Mouse (Mus musculus) thymus, adult 2 months (tissue): Measurements from ENCODE around the gene Cacnb1. TPM values are rescaled to one million over a fixed set of nuclear protein-coding genes. Genes with fewer than 3 reads are reported as not detected.

Experiments used
- DNase-seq: peaks from one replicate; pipeline ENCODE4 v3.0.0; 2021
- H3K27ac ChIP-seq: fragments of 200-500 bp; 2 replicates; pipeline ENCODE4 v1.5.1; 2012; ENCODE audit warnings: low read length, control low read depth; ENCODE audit not compliant: control insufficient read depth, insufficient read depth
- H3K27me3 ChIP-seq: fragments of 200-500 bp; 2 replicates; pipeline ENCODE4 v1.6.1; 2012; ENCODE audit warnings: mild to moderate bottlenecking, low read length, moderate library complexity, mixed read lengths; ENCODE audit not compliant: control insufficient read depth, insufficient read depth
- H3K36me3 ChIP-seq: fragments of 200-500 bp; 2 replicates; pipeline ENCODE4 v1.6.1; 2012; ENCODE audit warnings: mild to moderate bottlenecking, low read length, moderate library complexity; ENCODE audit not compliant: control insufficient read depth, insufficient read depth
- H3K4me1 ChIP-seq: fragments of 200-500 bp; replicated peaks from 2 replicates; pipeline ENCODE4 v1.6.1; 2012; ENCODE audit warnings: low read length; ENCODE audit not compliant: control insufficient read depth, insufficient read depth
- H3K4me3 ChIP-seq: fragments of 200-500 bp; 2 replicates; pipeline ENCODE4 v1.5.1; 2012; ENCODE audit warnings: mild to moderate bottlenecking, low read length, control low read depth, moderate library complexity; ENCODE audit not compliant: control insufficient read depth, insufficient read depth
- CTCF ChIP-seq: fragments of 200-500 bp; IDR thresholded peaks from 2 replicates; pipeline ENCODE4 v1.5.1; 2012; ENCODE audit warnings: mild to moderate bottlenecking, control low read depth, low read length, moderate library complexity, borderline replicate concordance; ENCODE audit not compliant: control insufficient read depth, poor library complexity, insufficient read depth; ENCODE audit errors: extremely low read depth
- POLR2A ChIP-seq: fragments of 200-500 bp; IDR thresholded peaks from 2 replicates; pipeline ENCODE4 v1.6.1; 2012; ENCODE audit warnings: mild to moderate bottlenecking, low read length, control low read depth, moderate library complexity; ENCODE audit not compliant: control insufficient read depth, poor library complexity, insufficient read depth; ENCODE audit errors: extremely low read depth
- WGBS: fragments of 180-500 bp; shearing (Covaris S2); methylation state at CpG from one replicate; pipeline ENCODE4 v1.1.7; 2018; 5-methylcytosine and 5-hydroxymethylcytosine counted together
- polyA plus RNA-seq: library from polyadenylated mRNA; depleted of rRNA; stranded (reverse); fragments of >200 nt; gene quantifications from 2 replicates; pipeline ENCODE4 v1.2.3, GENCODE M21; 2012

Cacnb1 gene
- polyA plus RNA-seq, 1 experiment, result 27.1 TPM

DNA sequence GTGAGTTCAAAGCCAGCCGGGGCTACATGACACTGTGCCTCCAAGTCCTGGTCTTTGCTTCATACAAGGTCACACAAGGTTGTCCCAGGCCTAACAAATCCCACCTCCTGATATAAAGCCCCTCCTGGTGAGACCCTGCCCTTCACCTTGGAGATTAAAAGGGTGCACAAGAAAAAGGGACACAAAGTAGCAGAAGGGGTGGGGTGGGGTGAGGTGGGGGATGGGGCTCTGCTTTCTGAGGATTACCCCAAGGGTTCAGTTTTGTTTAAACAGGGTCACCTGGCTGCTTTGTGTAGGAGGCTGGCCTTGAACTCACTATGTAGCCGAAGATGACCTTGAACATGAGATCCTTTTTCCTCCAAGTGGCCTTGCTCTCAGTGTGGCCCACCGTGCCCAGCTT lies 39.3 kb downstream of the Cacnb1 start:
- 91% methylated on average over 3 of the region's 3 CpGs for WGBS
- peaks cover 63% of the 10 kb centered on the region for H3K4me1 ChIP-seq
- no peak for DNase-seq
- no peaks in the 10 kb centered on the region for H3K36me3 ChIP-seq
- no peaks in the 10 kb centered on the region for H3K27me3 ChIP-seq
- H3K4me3 ChIP-seq, result no peak overlapping the region
- no peak for TF ChIP-seq CTCF
- TF ChIP-seq POLR2A, result no peak
- no peak overlapping the region; the same call in 1 of the 2 replicates for H3K27ac ChIP-seq

DNA sequence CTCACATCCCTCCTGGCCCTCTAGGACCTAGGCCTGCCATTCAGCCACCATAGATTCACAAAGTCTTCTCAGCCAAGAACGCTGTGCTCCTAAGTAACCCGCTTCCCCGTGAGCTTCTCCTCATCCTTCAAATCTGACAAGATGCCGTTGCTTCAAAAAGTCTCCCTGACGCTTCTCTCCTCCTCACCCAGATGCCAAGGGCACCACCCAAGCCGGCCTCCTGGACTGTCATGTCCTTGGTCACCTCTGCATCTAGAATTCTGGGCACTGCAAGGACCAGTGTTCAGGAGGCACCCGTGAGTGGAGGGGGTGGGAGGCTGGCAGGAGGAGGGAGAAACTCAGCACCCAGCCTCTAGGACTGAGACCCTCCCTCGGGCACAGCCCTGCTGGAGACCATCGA lies 40.1 kb downstream of the Cacnb1 start:
- DNase-seq, result no peak
- Histone ChIP-seq H3K36me3 (no peaks in the 10 kb centered on the region), H3K27me3 (no peaks in the 10 kb centered on the region), H3K27ac (no peak overlapping the region), H3K4me1 (peaks cover 68% of the 10 kb centered on the region), H3K4me3 (no peak overlapping the region)
- no peak for TF ChIP-seq CTCF
- no peak for TF ChIP-seq POLR2A
- 95% methylated on average over 9 of the region's 9 CpGs for WGBS

- H3K36me3 ChIP-seq, result 0 out of 2 replicates have a peak, but pooled peaks cover 11% of the 10 kb centered on the region
- peaks cover 79% of the 10 kb centered on the region for H3K4me1 ChIP-seq
- DNase-seq, result no peak
- 90% methylated on average over 9 of the region's 9 CpGs for WGBS
- H3K27me3 ChIP-seq, result no peaks in the 10 kb centered on the region
- H3K4me3 ChIP-seq, result no peak overlapping the region
- TF ChIP-seq CTCF (no peak), POLR2A (no peak)
- no peak overlapping the region for H3K27ac ChIP-seq
These were observed 42.3 kb downstream of the Cacnb1 start for GRCm38 (mm10) chr11:97980531-97980966.

DNA sequence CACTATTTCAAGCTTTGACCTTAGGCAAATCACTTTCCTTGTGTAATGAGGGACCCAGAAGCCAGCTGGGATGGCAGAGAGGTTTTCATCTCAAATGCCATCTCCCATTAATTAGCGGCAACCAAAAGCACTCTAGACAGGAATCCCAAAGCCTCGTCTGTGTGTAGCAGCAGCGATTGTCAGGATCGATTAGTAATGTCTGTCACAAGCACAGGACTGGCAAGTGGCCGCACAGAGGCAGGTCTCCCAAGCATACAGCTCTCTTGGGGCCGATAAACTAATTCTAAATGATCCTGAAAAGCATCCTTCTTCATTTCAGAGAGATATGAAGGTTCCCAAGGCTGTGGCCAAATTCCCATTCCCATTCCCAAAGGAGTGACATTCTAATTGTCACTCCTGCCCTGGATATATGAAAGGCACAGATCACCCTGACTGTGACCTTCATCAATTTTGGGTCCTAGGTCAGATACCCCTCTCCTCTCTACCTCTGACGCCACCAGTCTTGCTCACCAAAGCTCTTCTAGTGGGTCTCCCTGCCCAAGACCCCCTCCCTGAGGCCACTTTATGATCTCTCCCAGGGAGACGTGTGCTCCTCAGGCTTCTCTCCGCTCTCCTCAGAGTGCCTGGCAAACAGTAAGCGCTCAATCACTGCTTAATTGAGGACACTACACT lies 42.9 kb downstream of the Cacnb1 start:
- Histone ChIP-seq H3K27me3 (no peaks in the 10 kb centered on the region), H3K27ac (peak overlapping the region; percentile 23; the same call in 1 of the 2 replicates), H3K4me3 (no peak overlapping the region), H3K36me3 (0 out of 2 replicates have a peak, but pooled peaks cover 11% of the 10 kb centered on the region), H3K4me1 (peaks cover 78% of the 10 kb centered on the region)
- TF ChIP-seq CTCF (no peak), POLR2A (no peak)
- WGBS, result 93% methylated on average over 10 of the region's 10 CpGs
- DNase-seq, result no peak

GRCm38 (mm10) chr11:97978392-97978791 lies 44.4 kb downstream of the Cacnb1 start:
- Histone ChIP-seq H3K27me3 (no peaks in the 10 kb centered on the region), H3K4me1 (peaks cover 66% of the 10 kb centered on the region), H3K27ac (peak overlapping the region; percentile 94), H3K4me3 (no peak overlapping the region), H3K36me3 (0 out of 2 replicates have a peak, but pooled peaks cover 11% of the 10 kb centered on the region)
- WGBS, result 91% methylated on average over 13 of the region's 13 CpGs
- no peak for TF ChIP-seq CTCF
- TF ChIP-seq POLR2A, result no peak
- DNase-seq, result peak; percentile 25

- 13% methylated on average over 5 of the region's 5 CpGs for WGBS
- Histone ChIP-seq H3K4me3 (peak overlapping the region; percentile 16; the same call in 1 of the 2 replicates), H3K4me1 (peaks cover 60% of the 10 kb centered on the region), H3K27ac (peak overlapping the region; percentile 94), H3K36me3 (peaks cover 16% of the 10 kb centered on the region), H3K27me3 (no peaks in the 10 kb centered on the region)
- no peak for TF ChIP-seq CTCF
- TF ChIP-seq POLR2A, result peak; percentile 15; the same call in 1 of the 2 replicates
- peak; percentile 77 for DNase-seq
These were observed 45.0 kb downstream of the Cacnb1 start for GRCm38 (mm10) chr11:97977797-97978196.

DNA sequence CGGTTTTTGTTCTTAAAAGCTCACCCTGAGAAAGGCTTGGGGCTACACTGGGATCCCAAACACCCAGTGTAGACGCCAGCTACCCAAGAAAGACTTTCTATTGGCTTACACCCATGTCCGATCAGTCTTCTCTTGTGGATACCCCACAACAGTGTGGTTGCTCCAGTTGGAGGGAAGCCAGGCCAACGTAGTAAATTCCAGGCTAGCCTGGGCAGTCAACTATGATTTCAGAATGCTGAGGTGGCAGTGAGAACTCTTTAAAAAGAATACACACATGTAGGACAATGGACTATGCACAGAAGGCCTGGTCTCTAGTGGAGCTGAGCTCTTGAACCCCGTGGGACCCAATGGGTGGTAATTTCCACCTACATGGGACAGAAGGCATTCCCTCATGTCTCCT lies 48.1 kb downstream of the Cacnb1 start:
- H3K36me3 ChIP-seq, result peaks cover 18% of the 10 kb centered on the region
- no peak overlapping the region for H3K27ac ChIP-seq
- 91% methylated on average over 5 of the region's 5 CpGs for WGBS
- no peaks in the 10 kb centered on the region for H3K27me3 ChIP-seq
- H3K4me1 ChIP-seq, result peaks cover 47% of the 10 kb centered on the region
- H3K4me3 ChIP-seq, result no peak overlapping the region
- no peak for TF ChIP-seq CTCF
- TF ChIP-seq POLR2A, result no peak
- no peak for DNase-seq
